Mouse (Mus musculus) neutrophil, adult 65 days (primary cell): ENCODE data around the gene Olfr354. TPM values are rescaled to one million over a fixed set of nuclear protein-coding genes. Genes with fewer than 3 reads are reported as not detected.

Source experiments
- total RNA-seq: library from RNA; stranded (reverse); gene quantifications from 2 replicates; pipeline ENCODE4 v1.2.4, GENCODE M21; 2023

The Olfr354 gene
- total RNA-seq, result not detected in 2 replicates

GRCm38 (mm10) chr2:36905380-36905779, at the start of gene Olfr354:
Gene Olfr354 (plus strand): TSS chr2:36905680.

GRCm38 (mm10) chr2:36862560-36862959, 42.9 kb upstream of the Olfr354 start, which contains the start of gene Olfr351:
Gene Olfr351 (minus strand): TSS chr2:36862660.

DNA sequence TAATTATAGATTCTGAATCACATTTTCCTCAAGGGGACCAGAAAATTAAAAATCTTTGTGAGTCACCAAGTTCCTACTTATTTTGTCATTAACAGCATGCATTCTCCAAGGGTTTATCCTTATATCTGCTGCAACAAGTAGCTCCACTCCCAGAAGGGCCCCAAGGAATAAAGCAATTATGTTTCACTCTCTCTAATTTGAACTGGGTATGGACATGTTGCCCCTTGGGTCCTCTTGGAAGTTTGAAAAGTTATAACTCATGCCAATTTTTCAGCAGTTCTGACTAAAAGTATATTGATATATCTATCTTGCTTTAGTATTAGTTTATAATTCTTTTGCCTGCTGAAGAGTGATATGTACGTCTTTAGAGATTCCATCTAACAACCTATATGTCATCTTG, 37.3 kb upstream of the Olfr354 start, which contains the start of gene Olfr352:
Gene Olfr352 (plus strand): TSS at position 301 of the 400 bp plus-strand sequence.

GRCm38 (mm10) chr2:36892836-36893235, 12.6 kb upstream of the Olfr354 start, which contains the start of gene Olfr353:
Gene Olfr353 (minus strand): TSS chr2:36892936.

GRCm38 (mm10) chr2:36928797-36929196, 23.3 kb downstream of the Olfr354 start, which contains the start of gene Olfr355:
Gene Olfr355 (minus strand): TSS chr2:36928897.

DNA sequence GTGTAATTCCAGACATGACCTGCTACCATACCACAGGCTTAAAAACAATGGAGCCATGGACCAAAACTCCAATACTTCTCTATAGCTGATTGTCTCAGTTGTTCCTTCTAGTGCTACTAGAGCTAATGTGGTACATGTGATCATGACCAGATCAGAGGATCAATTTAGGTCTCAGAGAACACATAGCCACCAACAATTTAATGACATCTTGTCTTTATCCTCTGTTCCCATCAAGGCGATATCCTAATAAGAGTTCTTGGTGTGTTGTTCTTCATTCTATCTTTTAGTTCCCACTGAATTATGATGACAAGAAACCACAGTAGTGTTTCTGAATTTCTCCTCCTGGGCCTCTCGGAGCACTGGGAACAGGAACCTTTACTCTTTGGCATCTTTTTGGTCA, 31.3 kb downstream of the Olfr354 start, which contains the start of gene Olfr356:
Gene Olfr356 (plus strand): TSS at position 301 of the 400 bp plus-strand sequence.

Other genes starting within 250 kb of the Olfr354 start
- gene Olfr346, start 219.9 kb upstream of the Olfr354 start, total RNA-seq, result not detected in 2 replicates
- not detected in 2 replicates for gene Olfr347, start 173.8 kb upstream of the Olfr354 start, total RNA-seq
- gene Olfr348, start 121.4 kb upstream of the Olfr354 start, total RNA-seq, result not detected in 2 replicates
- gene Olfr50, start 115.1 kb upstream of the Olfr354 start, total RNA-seq, result not detected in 2 replicates
- not detected in 2 replicates for gene Olfr3, start 88.6 kb upstream of the Olfr354 start, total RNA-seq
- not detected in 2 replicates for gene Olfr350, start 59.4 kb upstream of the Olfr354 start, total RNA-seq
- gene Olfr351, start 43.0 kb upstream of the Olfr354 start, total RNA-seq, result 0.22 TPM in 1 of 2 replicates, not detected in the other
- not detected in 2 replicates for gene Olfr352, start 37.2 kb upstream of the Olfr354 start, total RNA-seq
- gene Olfr353, start 12.7 kb upstream of the Olfr354 start, total RNA-seq, result not detected in 2 replicates
- not detected in 2 replicates for gene Olfr355, start 23.2 kb downstream of the Olfr354 start, total RNA-seq
- not detected in 2 replicates for gene Olfr356, start 31.4 kb downstream of the Olfr354 start, total RNA-seq
- not detected in 2 replicates for gene Olfr357, start 88.1 kb downstream of the Olfr354 start, total RNA-seq
- gene Olfr358, start 103.7 kb downstream of the Olfr354 start, total RNA-seq, result not detected in 2 replicates
- gene Olfr360, start 160.1 kb downstream of the Olfr354 start, total RNA-seq, result not detected in 2 replicates
- gene Olfr361, start 183.6 kb downstream of the Olfr354 start, total RNA-seq, result not detected in 2 replicates
- gene Olfr362, start 212.2 kb downstream of the Olfr354 start, total RNA-seq, result not detected in 2 replicates
- not detected in 2 replicates for gene Olfr364-ps1, start 233.6 kb downstream of the Olfr354 start, total RNA-seq